Mouse (Mus musculus): ENCODE data around the gene Cox4i2.

Cox4i2 gene

DNA sequence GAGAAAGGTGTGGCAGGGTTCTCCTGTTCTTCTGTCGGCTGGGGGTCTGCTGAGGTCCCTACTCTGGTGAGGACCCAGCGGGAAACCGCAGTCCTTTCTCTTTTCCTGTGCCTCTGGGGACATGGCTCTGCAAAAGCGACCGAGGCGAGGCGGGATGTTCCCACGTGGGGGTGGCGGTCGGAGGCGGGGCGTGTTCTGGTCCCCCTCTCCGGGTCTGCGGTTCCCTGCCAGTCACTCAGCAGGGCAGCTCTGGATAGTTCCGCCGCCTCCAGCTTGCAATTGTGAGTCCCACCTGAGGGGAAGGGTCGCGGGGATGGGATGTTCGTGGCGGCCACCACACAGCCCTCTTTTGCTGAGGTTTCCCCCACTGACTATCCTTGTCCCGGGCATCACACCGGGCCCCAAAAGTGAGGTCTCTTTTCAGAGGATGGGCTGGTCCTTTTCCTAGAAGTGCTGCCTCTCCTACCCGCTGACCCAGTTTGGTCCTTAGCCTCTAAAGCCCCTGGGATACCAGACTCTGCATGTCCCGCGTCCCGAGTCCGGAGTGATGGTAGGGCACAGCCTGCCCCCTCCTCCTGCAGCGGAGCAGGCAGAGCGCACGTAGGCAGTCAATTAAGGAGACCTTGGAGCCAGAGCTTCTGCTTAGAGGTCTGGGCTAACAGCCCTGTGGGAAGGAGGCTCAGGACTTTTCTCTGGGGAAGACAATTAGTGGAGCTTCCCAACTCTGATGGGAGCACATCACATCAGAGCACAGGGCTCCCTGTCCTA is at the start of gene Cox4i2:
Gene Cox4i2 (plus strand): TSS at position 230 of the 768 bp plus-strand sequence.
- DNase-seq (ENCODE audit: low spot score in 2 of 2): no peak

DNA sequence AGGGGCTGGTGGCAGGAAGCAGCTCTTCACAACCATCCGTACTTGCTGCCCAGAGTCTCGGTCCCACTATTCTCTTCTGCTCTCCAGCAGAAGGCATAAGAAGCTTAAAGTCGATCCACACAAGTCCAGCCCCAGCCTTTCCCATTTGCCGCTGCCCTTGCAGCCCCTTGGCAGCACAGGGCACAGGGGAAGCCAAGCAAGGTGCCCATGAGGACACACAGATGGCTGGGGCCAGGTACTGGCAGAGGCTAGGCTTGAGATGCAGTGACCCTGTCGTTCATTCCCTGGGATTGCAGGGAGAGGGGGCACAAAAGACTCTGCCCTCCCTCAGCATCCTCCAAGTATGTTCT is 49.7 kb upstream of the Cox4i2 start:
- DNase-seq (ENCODE audit: low spot score in 2 of 2): no peak

DNA sequence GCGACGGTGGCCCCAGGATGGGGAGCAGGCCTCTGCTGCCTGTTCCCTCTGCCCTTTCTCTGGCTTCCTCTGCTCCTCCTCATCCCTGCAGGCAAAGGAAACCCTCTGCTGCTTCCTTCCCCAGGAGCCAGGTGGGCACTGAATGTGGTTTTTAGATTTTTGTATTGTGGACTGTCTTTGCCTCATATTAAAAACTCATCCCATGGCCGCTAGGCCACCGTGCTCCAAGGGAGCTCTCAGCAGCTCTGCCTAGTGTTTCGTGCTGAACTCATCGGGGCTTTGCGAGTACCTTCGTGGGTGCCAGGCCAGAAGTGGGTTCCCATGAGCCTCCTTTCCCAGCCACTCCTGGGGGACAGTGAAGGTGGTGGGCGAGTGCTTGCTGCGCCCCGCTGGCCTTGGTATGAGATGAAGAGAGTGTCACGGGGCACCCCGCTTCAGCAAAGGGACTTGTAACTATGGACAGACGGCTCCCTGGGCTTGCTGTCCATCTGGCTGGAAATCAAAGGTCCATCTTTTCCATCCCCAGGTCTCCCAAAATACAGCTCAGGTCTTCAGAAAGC is 49.1 kb upstream of the Cox4i2 start:
- DNase-seq (ENCODE audit: low spot score in 2 of 2): no peak

DNA sequence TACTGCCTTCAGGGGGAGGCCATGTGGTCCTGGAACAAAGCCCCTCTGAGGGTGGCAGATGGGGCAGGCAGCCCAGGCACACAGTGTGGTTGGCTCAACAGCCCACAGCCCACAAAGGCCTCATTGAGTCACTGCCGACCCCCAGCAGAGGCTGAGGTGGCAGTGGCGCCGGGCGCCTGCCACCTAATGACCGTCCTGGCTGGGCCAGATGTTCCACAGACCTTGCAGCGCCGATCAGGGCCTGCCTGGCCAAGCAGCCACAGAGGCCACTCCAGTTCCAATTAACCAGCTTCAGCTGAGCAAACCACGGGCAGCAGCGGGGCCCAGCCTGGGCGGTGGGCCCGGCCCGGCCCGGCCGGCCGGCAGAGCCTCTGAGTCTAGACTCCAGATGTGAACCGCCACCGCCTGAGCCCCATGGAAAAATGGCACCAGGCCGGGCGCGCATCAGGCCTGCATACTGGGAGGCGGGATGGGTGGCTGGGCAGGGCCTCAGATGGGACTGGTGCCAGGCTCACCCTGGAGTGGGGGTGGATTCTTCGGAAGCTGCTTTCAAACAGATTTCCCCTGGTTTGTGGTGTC is 47.9 kb upstream of the Cox4i2 start:
- no peak for DNase-seq (ENCODE audit: low spot score in 2 of 2)

DNA sequence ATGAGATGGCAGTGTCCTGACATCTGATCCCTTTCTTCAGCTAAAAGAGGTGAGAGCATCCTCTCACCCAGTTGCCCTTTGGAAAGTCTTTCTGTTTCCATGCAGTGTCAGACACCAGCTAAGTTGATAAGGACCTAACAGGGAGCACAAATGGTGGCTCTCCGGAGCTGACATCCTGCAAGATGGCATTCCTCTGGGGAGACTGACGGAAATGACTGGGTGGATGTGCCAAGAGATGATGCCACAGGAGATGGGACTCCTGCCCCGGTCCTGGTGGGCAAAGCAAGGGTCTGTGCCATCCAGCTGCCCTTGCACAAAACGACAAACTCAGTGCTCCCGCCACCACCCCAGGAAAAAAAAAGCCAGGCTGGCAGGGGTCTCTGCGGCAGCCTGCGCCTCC is 46.8 kb upstream of the Cox4i2 start:
- no peak for DNase-seq (ENCODE audit: low spot score in 2 of 2)

DNA sequence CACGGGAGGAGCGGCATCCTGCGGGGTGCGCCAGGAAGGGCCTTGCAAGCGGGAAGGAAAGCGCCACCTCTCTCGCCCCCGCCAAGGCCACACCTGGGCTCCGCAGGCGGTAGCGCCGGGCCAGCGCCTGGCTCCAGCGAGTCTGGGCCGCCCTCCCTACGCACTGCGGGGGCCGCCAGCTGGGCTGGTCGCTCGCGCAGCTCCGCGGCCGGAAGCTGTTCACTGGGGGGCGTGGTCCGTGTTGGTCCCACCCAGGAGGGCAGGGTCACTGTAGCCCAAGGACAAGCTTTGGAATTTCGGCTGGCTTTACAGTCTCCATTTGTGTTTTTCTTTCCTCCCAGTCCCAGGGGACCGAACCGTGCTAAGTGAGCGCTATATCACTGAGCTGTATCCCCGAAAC is 46.3 kb upstream of the Cox4i2 start:
- DNase-seq (ENCODE audit: low spot score in 2 of 2): peak in 1 of 2 experiments; percentile 49

DNA sequence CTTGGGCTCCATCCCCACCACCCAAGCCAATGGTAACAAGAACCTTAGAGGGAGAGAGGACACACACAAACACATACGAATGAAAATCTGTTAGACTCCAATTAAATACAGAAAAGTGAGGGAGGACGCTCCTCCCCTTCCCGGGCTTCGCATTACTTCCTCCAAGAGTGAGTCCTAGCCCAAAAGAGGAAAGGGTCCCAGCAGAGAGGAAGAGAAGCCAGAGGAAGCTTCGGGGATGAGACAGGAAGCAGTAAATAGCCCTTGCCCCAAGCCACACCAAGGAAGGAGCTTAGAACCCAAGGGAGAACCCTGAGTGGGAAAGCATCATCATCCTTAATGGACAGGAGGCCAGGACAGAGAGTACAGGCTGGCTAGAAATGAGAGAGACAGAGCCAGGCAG is 44.9 kb upstream of the Cox4i2 start:
- DNase-seq (ENCODE audit: low spot score in 2 of 2): no peak

DNA sequence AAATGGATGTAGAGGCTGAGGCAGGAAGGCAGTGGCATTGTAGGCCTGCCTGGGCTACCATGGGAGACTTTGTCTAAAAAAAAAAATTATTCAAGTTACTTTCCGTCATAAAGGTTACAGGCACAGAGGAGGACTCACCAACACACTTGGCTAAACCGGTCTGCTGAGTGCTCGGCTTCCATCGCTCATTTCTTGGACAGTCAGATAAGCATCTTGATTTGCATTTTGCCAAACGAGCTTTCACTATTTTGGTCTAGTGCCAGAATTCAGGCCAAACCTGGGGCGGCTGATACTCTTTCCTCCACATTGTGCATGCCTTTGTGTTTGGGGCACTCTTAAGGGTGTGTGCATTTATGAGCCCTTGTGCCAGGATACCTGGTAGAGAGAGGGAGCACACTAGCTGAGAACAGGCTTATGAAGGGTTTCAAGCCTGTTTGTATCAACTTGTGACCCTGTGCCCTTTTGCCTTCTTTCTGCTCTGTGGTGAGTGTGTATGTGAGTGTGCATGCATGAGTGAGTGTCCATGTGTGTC is 37.7 kb upstream of the Cox4i2 start:
- no peak for DNase-seq (ENCODE audit: low spot score in 2 of 2)

DNA sequence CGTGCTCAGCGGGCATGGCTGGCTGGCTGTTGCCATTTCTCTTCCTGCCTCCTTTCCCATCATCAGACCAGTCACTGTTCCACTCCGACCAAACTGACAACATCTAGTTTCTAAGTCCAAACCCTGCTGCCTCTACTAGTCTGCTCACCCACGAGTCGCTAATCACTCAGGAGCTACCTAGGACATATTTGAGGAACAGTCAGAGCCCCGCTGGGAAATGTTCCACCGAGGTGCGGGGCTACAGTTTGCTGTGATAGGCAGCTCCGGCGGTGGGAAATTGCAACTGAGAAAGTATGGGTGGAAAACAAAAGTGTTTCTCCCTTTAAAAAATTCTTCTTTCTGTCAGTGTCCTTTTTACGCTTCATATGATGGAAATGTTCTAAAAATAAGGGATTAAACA is 36.3 kb upstream of the Cox4i2 start:
- DNase-seq (ENCODE audit: low spot score in 2 of 2): no peak

DNA sequence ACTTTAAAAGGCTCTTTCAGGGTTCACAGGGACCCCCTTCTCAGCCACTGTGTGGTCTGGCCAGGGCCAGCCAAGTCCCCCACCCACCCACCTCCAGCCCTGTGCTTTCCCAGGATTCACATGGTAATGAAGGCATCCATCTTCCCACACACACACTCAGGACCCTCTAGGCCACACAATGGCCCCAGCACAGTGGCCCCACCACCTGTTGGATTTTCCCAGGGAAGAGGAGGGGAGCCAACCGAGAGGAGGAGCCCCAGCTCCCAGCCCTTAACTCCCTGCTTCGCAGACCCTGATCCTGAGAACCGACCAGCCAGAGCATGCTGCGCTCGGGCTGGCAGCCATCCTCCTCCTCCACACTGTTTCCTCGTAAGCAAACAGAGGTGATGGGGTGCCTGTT is 35.9 kb upstream of the Cox4i2 start:
- DNase-seq (ENCODE audit: low spot score in 2 of 2): no peak

DNA sequence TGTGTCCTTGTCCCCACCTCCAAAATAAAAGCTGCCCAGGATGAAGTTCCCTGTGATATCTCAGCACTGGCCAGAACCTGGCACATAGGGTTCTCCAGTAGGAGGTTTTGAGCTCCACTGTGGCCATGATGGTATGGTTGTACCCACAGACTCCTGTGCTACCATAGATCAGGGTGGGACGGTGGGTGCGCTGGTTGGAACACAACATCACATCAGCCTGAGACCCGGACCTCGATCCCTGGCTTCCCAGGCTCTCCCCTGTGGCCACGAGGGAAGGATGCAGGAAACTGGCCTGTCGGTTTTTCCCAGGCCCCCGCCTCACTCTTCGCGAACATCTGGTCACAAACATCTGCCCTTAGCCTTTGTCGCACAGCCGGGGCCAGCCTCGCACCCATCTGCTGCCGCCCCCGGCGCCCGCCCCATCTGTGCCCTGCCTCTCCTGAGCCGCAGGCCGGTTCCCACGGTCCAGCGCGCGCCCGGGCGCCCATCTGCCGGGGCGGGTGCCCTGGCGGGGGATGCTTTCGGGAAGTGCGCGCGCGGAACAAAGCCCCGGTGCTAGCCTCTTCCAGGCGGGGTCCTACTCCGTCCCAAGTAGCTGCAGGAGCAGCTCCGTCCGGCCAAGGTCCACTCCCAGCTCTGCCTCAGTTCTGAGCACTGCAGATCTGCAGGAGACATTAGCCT is 30.2 kb upstream of the Cox4i2 start:
- peak in 1 of 2 experiments; percentile 70 for DNase-seq (ENCODE audit: low spot score in 2 of 2)

DNA sequence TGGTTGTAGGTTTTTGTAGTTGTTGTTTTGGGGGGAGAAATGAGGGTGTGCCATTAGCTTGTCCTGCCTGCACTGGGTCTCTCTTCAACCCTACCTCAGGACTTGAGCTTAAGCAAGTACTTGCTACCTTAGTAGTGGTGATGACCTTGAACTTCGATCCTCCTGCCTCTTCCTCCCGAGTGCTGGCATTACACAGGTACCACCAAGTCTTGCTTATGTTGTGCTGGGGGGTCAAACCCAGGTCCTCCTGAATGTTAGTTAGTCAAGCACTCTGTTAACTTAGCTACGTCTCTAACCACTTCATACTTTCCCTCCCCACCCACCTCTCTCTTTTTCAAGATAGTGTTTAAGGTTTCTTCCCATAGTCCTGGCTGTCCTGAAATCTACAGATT is 29.6 kb upstream of the Cox4i2 start:
- no peak for DNase-seq (ENCODE audit: low spot score in 2 of 2)

DNA sequence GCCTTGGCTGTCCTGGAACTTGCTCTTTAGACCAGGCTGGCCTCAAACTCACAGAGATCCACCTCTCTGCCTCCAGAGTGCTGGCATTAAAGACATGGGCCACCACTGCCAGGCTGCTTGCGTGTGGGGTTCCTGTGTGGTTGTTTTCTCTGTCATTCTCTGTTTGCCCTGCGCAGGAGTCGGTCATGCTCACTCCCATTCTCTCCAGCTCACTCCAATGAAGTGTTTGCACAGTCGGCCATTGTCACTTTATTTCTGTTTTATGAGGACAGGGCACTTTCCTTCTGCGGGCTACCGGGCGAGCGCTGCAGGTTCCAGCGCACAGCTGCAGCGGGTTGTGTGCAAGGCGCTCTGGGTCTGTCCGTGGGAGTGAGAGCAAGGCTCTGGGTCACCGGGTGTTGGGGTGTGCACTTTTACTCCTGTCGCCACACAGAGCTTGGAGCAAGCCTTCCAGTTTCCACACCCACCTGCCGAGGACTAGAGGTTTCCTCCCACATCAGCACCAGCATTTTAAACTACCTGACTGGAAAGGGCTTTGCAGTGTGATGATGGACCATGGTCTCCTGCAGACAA is 28.7 kb upstream of the Cox4i2 start:
- no peak for DNase-seq (ENCODE audit: low spot score in 2 of 2)

DNA sequence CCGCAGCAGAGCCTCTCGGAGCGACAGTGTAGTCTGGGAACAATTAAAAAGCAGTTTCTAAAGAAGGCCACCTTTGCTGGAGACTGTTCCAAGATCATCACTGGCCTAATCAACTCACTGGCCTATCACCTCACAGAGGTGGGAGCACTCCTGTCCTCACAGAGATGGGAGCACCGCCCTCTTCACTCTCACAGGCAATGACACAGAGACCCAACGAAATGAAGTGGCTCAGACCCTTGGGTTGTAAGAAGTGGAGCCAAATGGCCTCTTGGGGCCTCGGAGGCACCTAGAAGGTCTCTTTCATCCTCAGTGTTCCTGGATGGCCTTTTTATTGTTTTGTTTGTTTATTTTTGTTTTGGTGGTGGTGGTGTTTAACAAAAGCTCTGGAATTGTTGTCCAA is 27.8 kb upstream of the Cox4i2 start:
- DNase-seq (ENCODE audit: low spot score in 2 of 2): no peak

DNA sequence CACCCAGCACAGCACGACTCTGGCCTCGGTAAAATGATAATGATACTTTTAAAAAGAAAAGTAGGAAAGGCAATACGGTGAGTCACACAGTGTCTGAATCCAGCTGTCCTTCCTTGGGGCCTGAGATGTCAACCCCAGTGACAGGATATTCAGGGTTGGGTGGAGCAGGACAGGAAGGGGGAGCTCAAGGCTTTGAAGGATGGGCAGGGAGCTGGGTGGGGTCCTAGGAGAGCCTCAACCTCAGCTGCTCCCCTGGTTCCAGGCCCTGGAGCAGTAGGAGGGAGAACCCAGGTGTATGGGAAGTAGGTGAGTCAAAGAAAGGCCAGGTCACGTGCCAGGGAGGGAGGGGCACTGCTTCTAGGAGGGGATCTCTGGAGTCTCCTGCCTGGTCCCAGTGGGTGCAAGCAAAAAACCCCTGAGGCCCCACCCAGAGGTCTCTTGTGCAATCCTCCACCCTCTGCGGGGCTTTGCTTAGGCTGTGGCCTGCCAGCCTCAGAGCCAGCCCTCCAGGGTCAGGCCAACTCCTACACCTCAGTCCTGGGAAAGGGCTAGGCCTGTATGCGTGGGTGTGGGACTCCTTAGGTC is 27.1 kb upstream of the Cox4i2 start:
- no peak for DNase-seq (ENCODE audit: low spot score in 2 of 2)

DNA sequence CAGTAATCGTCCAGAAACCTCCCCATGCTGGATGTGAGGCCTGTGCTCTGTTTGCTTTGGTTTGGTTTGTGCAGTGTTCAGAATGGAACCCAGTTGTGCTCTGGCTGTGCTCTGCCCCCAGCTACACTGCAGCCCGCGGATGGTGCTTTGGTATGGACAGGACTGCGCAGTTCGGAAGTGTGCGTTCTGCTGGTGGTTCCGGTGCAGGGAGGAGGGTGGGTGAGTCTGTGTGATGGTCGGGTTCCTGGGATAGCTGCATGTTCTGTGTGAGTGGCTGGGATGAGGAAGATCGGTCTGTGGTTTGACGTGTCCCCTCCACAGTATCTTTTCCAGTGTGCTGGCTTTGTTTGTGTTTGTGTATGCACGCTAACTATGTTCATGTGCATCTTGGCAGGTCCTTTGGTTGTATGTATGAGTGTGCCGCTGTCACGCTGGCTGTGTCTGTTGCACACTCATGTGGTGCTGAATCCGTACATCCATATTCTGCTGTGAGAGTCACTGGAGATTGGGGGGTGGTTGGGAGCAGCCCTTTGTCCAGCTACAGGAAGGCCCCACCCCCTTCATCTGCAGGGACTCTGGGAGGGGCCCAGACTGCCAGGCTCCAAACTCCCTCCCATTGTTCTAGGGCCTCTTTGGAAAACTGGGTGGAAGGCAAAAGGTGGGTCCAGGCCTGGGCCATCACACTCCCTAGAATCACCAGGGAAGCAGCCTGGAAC is 26.0 kb upstream of the Cox4i2 start:
- DNase-seq (ENCODE audit: low spot score in 2 of 2): no peak

DNA sequence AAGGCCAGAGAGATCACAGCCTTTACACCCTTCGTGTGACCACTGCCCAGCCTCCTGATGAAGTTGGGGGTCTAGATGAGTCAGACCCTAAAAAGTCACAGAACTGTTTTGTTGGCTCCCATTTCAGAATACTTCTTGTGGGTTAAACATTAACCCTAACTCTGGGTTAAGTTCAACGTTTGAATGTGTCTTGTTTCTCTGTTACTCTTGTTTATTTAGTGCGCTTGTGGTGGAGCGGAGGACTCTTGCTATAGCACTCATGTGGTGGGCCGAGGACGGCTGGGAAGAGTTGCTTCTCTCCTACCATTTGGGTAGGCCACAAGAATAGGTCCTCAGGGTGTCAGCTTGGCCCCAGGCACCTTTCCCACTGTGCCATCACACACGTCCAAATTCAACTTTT is 25.4 kb upstream of the Cox4i2 start:
- no peak for DNase-seq (ENCODE audit: low spot score in 2 of 2)

DNA sequence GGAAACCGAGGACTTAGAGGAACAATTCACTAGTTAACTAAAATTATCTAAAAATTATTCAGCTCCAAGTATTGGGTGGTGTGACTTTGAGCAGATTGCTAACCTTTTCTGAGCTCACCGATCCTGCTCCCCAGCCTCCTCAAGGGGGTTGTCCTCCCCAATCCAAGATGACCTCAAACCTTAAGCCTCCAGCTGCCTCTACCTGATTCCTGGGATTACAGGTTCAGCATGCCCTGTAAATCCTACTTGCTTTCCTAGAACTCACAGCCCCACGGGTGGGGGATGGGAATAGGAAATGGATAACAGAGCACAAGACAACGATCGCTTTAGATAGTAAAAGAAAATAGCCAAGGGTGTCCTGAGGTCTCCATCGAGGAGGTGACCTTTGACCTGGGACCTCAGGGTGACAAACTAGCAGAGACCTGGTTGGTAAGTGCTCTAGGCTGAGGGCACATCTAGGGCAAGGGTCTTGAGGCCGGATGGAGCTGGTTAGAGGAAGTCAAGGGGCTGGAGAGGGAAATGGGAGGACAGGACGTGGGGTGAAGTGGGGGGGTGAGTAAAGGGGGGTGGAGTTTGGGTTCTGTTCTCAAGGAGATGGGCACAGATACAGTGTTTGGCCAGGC is 24.8 kb upstream of the Cox4i2 start:
- no peak for DNase-seq (ENCODE audit: low spot score in 2 of 2)

DNA sequence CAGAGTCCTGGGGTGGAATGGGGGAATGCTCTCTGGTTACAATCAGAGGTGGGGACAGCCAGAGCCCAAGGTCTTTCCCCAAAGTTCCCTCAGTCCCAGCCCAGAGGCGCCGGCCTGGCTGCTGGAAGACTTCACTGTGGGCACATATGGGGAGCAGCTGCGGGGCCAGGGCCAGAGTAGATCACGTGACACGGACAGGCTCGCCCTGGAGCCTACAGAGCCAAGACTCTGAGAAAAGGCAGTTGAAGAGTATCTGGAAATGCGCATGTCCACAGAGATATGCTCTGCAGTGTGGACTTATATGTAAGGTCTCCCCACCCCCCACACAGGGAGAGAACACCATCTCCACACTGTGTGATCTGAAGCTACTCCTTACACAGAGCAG is 24.3 kb upstream of the Cox4i2 start:
- no peak for DNase-seq (ENCODE audit: low spot score in 2 of 2)

DNA sequence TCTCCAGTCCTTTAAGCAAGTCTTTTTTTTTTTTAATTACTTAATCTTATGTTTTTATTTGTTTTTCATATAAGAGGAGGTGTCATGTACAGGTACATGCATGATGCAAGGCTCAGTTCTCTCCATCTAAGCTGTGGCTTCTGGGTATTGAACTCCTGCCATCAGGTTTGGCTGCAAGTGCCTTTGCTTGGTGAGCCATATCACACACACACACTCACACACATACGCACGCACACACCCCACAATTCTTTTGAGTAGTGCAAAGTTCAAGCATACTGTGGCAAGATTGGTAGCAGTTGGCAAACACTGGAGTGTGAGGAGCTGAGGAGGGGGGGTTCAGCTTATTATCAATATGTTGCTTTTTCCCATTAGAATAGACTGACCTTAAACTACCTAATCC is 20.8 kb upstream of the Cox4i2 start:
- no peak for DNase-seq (ENCODE audit: low spot score in 2 of 2)

DNA sequence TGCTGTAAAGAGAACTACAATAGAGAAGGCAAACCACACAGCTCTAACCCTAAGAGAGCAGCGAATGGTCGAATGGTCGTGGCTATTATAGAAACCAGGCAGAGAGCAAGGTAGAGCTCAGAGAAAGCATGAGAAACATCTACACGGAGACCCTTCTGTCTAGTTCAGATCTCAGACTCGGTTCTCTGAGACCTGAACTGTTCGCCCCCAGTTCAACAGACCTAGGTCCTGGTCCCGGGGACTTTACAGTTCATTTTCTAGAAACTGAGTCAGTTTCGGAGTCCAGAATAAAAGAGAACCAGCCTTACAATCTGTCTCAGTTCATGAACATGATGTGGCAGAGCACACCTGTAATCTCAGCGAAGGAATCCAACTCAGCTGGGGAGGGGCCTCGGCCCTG is 19.5 kb upstream of the Cox4i2 start:
- DNase-seq (ENCODE audit: low spot score in 2 of 2): no peak

Data from spleen, postnatal 4 days (tissue).